Mouse (Mus musculus) G1E (cell line): ENCODE measurements at regions not wholly inside any gene's neighbourhood (a gene's known extent, or its start where the extent isn't known, plus 50 kb on each side); places are given as distances from the start of the nearest gene placed in this dataset.

Source experiments
- ATAC-seq: 2 replicates; pipeline ENCODE4 v1.8.0; 2016; ENCODE audit warnings: mild to moderate bottlenecking; ENCODE audit not compliant: insufficient number of reproducible peaks, poor library complexity, low FRiP score, severe bottlenecking; ENCODE audit errors: extremely low read depth
- DNase-seq: peaks from one replicate; pipeline ENCODE4 v3.0.0; 2012; ENCODE audit warnings: low spot score
- H3K27me3 ChIP-seq: 2 replicates; pipeline ENCODE4 v1.6.1; 2012; ENCODE audit warnings: mild to moderate bottlenecking, low read length, inconsistent platforms; ENCODE audit not compliant: insufficient read depth
- H3K36me3 ChIP-seq: replicated peaks from 2 replicates; pipeline ENCODE3; 2012; ENCODE audit warnings: mild to moderate bottlenecking, inconsistent platforms
- H3K4me1 ChIP-seq: 2 replicates; pipeline ENCODE4 v1.6.1; 2012; ENCODE audit warnings: low read depth, low read length, inconsistent platforms, mixed read lengths; ENCODE audit not compliant: insufficient read depth
- H3K4me3 ChIP-seq: 2 replicates; pipeline ENCODE4 v1.5.1; 2012; ENCODE audit warnings: low read depth, mild to moderate bottlenecking, inconsistent platforms, low read length, moderate library complexity, mixed read lengths
- H3K9me3 ChIP-seq: replicated peaks from 2 replicates; pipeline ENCODE4 v1.6.1; 2012; ENCODE audit warnings: inconsistent platforms
- CTCF ChIP-seq: IDR thresholded peaks from 2 replicates; pipeline ENCODE4 v1.5.1; 2012; ENCODE audit warnings: low read depth, low read length, inconsistent platforms, mixed read lengths
- GATA1 ChIP-seq: IDR thresholded peaks from 2 replicates; pipeline ENCODE4 v1.6.1; 2012; ENCODE audit warnings: borderline replicate concordance, low read length, inconsistent platforms, mixed read lengths
- GATA2 ChIP-seq: IDR thresholded peaks from 2 replicates; pipeline ENCODE4 v1.6.1; 2012; ENCODE audit warnings: low read depth, low read length, inconsistent platforms, borderline replicate concordance
- POLR2AphosphoS5 ChIP-seq: IDR thresholded peaks from 2 replicates; pipeline ENCODE4 v1.6.1; 2012; ENCODE audit warnings: low read depth, low read length, inconsistent platforms; ENCODE audit not compliant: insufficient replicate concordance
- TAL1 ChIP-seq: conservative IDR thresholded peaks from 2 replicates; pipeline ENCODE4 v1.6.1; 2012; ENCODE audit warnings: low read depth, low read length, inconsistent platforms, mixed read lengths

DNA sequence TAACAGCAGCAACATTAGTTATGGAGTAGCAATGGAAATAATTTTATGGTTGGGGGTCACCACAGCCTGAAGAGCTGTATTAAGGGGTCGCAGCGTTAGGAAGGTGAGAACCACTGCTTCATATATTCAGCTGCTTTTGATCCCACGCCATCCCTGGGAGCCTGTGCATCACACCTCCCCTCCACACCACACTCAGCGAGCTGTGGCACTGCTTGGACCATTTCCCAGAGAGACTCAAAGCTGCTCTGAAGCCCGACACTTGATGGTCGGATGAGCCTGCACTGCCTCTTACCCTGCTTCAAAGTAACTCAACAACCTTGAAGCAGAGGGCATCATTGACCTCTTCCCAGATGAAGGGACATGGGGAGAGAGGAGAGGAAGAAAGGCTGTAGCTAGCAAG is 171.3 kb downstream of the Cryba4 start:
- TF ChIP-seq GATA1 (no peak), TAL1 (no peak), CTCF (no peak), GATA2 (no peak), POLR2AphosphoS5 (no peak)
- Histone ChIP-seq H3K4me3 (no peak overlapping the region), H3K9me3 (peaks cover 88% of the 10 kb centered on the region), H3K36me3 (no peaks in the 10 kb centered on the region), H3K4me1 (no peaks in the 10 kb centered on the region), H3K27me3 (no peaks in the 10 kb centered on the region; the same call in 1 of the 2 replicates)
- ATAC-seq, result no peak
- DNase-seq, result no peak

DNA sequence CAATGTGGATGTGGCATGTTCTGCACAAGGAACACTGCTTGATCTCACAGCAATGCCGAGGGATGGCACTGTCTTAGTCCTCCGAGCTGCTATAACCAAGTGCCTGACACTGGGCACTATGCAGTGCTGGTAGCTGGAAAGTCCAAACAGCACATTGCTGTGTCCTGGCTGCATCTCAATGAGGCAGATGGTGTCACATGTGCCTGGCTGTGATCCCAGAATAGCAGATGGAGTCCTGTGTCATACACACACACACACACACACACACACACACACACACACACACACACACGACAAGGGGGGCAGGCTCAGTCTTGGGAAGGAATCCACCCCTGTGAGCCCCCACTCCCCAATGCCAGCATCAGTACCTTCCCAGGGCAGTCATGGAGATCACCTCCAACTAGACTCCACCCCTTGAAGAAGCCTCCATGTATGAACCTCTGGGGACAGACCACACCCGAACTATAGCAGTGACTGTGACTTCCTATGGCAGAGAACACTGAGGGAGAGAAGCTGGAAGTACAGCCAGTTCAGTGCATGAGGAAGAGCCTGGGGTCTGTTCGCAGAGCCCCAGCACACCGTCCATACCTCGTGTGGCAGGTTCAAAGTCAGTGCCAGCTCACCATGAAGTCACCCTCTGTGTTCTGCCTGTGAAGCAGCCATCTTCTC is 160.3 kb downstream of the Cryba4 start:
- Histone ChIP-seq H3K9me3 (peaks cover 80% of the 10 kb centered on the region), H3K4me3 (no peak overlapping the region), H3K36me3 (no peaks in the 10 kb centered on the region), H3K27me3 (no peaks in the 10 kb centered on the region), H3K4me1 (no peaks in the 10 kb centered on the region)
- DNase-seq (no peak), ATAC-seq (no peak)
- TF ChIP-seq CTCF, result no peak

DNA sequence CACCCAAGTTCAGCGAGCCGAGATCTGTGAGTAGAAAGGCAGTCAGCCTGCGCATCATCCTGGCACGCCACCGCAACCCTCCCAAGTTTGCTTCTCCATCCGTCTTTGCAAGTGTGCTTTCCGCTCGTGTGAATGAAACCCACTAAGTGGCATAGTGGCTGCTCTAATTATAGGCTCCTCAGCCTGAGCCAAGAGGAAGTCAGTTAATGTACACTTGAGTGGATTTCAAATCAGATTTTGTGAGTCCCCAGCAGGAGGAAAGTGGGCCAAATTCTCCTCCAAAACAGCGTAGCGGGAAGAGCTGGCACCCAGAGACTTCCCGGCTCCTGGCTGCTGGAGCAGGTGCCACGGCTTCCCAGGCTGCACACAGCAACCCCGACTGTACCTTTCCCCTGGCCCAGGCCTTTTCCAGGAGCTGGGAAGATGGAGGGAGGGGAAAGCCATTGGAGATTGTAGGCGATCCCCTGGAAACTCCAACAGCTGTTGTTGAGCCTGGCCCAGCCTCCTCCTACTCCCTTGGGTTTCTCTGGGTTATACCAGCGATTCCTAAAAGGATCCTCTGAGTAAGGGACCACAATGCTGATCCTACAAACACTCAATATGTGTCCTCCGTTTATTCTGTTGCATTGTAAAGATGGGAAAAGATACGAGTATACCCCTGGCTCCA is 158.3 kb downstream of the Cryba4 start:
- H3K4me1 ChIP-seq, result no peaks in the 10 kb centered on the region
- no peak for TF ChIP-seq GATA2
- TF ChIP-seq POLR2AphosphoS5, result no peak
- no peak for TF ChIP-seq GATA1
- TF ChIP-seq CTCF, result no peak
- TF ChIP-seq TAL1, result no peak
- no peak for ATAC-seq
- H3K9me3 ChIP-seq, result peaks cover 79% of the 10 kb centered on the region
- H3K27me3 ChIP-seq, result no peaks in the 10 kb centered on the region
- H3K4me3 ChIP-seq, result no peak overlapping the region
- DNase-seq, result no peak
- H3K36me3 ChIP-seq, result no peaks in the 10 kb centered on the region

DNA sequence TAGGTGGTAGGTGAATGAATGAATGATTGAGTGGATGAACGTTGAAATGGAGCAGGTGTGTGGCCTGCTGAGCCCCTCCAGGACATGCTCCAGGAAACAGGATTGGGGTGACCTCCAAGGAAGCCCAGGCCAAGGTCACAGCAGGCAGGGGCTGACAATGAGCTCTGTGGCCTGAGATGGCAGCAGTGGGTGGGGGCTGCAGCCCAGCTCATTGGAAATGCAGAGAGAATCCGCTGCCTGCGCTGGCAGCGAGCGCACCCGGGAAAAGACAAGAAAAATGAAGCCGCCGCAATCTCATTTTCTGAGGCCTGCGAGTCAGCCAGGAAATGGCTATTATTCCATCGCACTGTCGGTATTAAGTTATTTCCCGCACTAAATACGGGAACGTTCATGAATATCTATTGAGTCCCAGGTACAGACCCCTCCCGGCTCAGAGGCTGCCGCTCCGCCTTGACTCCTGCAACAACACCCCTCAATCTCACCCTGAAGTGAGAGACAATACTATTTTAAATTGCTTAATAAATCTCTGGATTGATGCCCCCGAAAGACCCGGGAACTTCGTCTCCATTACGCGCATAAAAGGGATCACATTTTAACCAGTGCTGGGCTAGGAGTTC is 153.7 kb downstream of the Cryba4 start:
- no peak for ATAC-seq
- no peak for TF ChIP-seq TAL1
- H3K27me3 ChIP-seq, result no peaks in the 10 kb centered on the region

DNA sequence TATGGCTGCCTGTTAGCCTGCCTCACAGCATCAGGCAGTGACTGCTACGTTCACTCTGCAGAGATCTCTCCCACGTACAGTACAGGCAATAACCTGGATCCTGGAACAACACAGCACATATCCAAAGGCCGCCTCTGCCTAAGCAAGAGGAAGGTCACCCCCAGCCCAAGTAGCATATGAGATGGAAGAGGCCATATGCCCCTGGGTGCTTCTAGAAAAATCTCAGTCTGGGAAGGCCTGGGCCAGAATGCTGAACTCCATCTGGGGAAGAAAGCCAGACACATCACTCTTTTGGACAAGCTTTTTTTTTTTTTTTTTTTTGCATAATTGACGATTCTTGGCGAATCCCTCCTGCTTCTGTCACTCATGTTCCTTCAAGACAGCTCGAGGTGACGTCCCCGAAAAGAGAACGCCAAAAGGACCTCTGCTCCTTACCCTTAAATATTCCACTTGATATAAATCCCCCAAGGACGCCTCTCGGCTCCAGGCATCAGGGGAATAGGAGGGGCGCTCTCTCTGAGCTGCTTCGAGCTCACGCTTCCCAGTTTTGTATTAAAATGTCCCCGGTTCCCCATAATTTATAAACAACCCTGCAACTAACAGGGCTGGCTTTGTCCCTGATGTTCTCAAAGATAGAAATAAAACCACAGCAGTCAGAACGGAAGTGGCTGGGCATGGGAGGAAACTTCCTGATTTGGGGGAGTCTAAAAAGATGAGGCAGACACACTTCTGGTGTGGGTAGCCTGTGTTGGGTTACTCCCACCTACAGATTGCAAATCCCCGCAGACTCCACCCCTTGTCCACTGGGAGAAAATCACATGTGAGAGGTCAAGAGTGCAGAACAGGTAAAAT is 150.4 kb downstream of the Cryba4 start:
- no peak for DNase-seq
- TF ChIP-seq CTCF, result no peak
- TF ChIP-seq POLR2AphosphoS5, result no peak
- no peak for TF ChIP-seq TAL1
- no peak for TF ChIP-seq GATA2
- Histone ChIP-seq H3K4me1 (no peaks in the 10 kb centered on the region), H3K36me3 (no peaks in the 10 kb centered on the region), H3K4me3 (no peak overlapping the region), H3K9me3 (peaks cover 81% of the 10 kb centered on the region), H3K27me3 (no peaks in the 10 kb centered on the region)
- ATAC-seq, result no peak

More for the DNA sequence above, 153.7 kb downstream of the Cryba4 start:
- peaks cover 72% of the 10 kb centered on the region for H3K9me3 ChIP-seq
- H3K4me3 ChIP-seq, result no peak overlapping the region
- H3K4me1 ChIP-seq, result no peaks in the 10 kb centered on the region
- H3K36me3 ChIP-seq, result no peaks in the 10 kb centered on the region
- no peak for DNase-seq

DNA sequence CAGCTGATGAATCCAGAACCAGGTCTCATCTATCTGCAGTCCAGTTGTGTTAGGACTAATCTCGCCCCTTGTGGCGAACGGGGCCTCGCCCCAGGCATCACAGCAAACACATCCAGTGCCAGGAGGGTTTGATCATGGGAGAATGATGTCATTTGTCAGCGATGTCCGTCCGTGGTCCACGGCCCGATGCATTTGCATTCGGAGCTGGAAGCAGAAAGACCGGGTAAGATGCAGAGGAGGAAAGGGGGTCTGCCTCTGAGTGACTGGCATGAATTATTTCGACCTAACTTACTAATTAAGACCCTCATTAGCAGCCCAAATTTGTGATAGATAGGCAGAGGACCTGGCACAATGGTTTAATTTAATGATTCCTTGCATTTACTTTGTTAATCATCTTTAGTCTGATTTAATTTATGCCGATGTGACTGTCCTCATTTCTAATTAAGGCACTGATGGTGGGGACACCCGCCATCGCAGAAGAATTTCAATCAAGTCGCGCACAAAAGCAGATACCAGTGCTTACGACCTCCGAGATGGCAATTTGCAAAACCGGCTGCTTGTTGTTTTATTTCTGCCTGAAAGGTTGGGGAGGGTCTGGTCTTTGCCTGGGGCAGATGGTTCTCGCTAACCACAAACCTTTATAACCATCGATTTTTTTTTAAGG is 141.9 kb downstream of the Cryba4 start:
- no peak for DNase-seq
- no peak for ATAC-seq
- Histone ChIP-seq H3K36me3 (no peaks in the 10 kb centered on the region), H3K4me1 (no peaks in the 10 kb centered on the region), H3K9me3 (peaks cover 84% of the 10 kb centered on the region), H3K4me3 (no peak overlapping the region), H3K27me3 (no peaks in the 10 kb centered on the region)
- no peak for TF ChIP-seq CTCF
- no peak for TF ChIP-seq GATA2
- no peak for TF ChIP-seq TAL1
- TF ChIP-seq GATA1, result no peak
- no peak for TF ChIP-seq POLR2AphosphoS5
